Mouse (Mus musculus): ENCODE measurements around the gene Ifnz.

DNA sequence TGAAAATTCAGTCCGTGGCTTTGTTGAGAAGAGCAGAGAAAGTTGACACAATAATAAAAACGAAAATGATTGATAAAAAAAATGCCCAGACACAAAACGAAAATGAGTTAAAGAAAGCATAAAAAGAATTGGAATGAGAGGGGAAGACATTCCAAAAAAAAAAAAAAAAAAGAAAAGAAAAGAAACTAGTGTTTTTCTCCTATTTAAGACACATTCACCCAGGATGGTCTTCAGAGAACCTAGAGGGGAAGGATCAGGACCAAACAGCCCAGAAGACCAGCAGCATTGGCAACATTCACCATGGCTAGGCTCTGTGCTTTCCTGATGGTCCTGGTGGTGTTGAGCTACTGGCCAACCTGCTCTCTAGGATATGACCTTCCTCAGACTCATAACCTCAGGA, 34.0 kb downstream of the Ifnz start, which contains the start of gene Ifna7:
- no peak for TF ChIP-seq CTCF (IDR thresholded peaks at IDR 0.05; ENCODE audit: extremely low read depth, insufficient read depth, insufficient read length, insufficient replicate concordance)
- TF ChIP-seq POLR2A (IDR thresholded peaks at IDR 0.05; ENCODE audit: low read depth, low read length), result no peak

Measured in spleen, adult 2 months (tissue).